Mouse (Mus musculus): ENCODE measurements around the gene Fgfr2.

DNA sequence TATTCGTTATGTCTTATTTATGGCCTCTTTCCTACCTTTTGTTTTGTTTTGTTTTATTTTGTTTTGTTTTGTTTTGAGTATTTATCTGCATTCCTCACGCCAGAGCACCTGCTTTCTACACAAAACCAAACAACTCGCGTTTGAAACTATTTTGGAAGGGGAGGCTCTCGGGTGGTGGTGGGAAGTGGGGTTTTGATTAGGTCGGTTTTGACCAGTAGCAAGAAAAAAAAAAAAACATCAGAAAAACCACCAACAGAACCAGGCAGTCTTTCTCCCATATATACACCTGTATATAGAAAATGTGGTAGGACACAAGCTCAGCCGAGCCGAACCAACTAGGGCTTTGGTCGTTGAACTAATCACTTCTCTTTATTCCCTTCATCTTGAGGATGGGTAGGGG lies 1567.0 kb downstream of the Fgfr2 start:
- no peak for TF ChIP-seq CTCF (IDR thresholded peaks at IDR 0.05)
- TF ChIP-seq EP300 (IDR thresholded peaks at IDR 0.05): no peak
